Mouse (Mus musculus): ENCODE measurements around the gene Sympk.

Gene Sympk

DNA sequence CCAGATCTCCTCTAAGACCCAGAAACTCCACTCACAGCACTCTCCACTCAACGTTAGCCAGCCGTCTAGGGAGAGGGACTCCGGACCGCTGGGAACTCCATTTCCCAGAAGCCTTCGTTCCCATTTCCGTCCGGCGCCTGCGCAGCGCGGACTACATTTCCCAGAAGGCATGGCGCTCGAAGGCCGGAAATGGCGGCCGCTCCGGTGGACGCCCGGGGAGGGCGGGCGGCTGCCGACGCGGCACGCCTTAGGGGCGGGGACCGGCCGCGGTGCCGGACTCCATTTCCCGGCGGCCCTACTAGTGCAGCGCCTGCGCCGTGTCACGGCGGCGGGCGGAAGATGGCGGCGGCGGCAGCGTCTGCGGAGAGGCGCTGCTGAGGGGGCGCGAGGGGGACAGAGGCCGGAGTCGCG lies at the start of gene Sympk:
Sympk (plus strand) TSS at position 282 of the 411 bp plus-strand sequence.
- peak; percentile 94 to 96 for DNase-seq

- no peak for DNase-seq
Measured at GRCm38 (mm10) chr7:18978381-18978780, 45.8 kb upstream of the Sympk start.

DNA sequence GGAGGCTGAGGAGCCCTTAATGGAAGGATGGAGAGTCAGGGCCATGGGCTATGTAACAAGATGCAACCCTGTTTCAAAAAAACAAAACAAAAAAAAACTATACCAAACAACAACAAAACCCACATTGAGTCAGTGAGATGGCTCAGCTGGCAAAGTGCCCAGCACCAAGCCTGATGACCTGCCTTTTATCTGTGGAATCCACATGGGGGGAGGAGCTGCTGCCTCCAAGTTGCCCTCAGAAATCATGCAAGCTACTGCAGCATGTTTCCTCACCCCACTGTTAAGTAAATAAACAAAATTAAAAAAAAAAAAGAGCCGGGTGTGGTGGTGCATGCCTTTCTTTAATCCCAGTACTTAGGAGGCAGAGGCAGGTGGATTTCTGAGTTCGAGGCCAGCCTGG lies 37.7 kb upstream of the Sympk start:
- no peak for DNase-seq

GRCm38 (mm10) chr7:18987100-18987499 lies 37.1 kb upstream of the Sympk start, which contains the start of gene Nanos2:
TSS of gene Nanos2 (plus strand) at chr7:18987400.
- DNase-seq: no peak

- no peak for DNase-seq
Measured at GRCm38 (mm10) chr7:18987747-18988146, 36.4 kb upstream of the Sympk start.

DNA sequence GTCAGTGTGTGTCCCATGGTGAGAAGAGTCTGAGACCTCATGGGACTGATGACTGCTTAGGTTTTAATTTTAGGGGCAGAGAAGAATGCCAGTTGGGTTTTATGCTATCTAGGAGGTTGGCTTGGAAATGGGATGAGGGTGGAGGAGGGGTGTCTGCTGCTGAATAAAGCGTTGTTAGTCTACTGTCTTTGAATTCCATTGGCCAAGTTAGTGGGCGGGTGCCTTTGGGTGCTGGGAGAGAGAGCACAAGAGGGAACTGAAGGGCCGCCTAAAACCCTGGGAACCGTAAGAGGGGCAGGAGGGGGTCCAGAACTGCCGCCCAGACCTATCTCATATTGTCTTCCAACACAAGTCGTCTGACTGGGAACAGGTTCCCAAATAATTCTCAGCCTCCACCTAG lies 35.4 kb upstream of the Sympk start:
- no peak for DNase-seq

- DNase-seq: peak; percentile 62 to 77
Measured at GRCm38 (mm10) chr7:18989995-18990394, 34.2 kb upstream of the Sympk start.

DNA sequence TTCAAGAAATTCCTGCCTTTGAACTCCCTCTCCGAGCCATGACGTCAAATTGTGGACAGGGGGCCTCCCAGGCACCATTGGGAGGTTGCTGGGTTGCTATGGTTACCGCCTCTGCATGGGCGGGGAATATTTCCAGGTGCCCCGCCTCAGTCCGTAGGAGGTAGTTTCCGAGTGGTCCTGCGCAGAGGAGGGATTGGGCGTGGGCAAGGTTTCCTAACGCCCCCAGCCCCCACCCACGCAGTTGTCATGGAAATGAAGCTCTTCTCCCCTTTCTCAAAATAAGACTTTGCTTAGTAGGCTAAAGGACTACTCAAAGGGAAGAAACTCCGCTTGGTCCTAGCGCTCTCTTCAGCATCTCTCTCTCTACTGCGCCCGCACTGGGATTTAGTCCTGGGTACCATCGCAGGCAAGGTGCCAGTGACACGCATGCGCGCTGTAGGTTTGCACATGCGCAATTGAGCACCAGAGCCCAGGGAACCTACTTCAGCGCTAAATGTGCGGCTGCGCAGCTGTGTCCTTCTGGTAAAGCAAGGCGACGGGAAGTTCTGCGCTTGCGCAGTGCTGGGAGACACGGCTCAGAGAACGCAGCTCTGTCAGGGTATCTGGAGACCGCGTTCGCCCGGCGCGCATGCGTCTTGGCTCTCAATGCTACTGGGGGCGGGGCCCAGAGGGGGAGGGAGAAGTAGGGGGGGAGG lies 33.4 kb upstream of the Sympk start, which contains the start of gene Mypop:
Mypop (plus strand) TSS at position 645 of the 695 bp plus-strand sequence.
- DNase-seq: peak; percentile 100

- DNase-seq: peak; percentile 67
Measured at GRCm38 (mm10) chr7:18991660-18992293, 32.4 kb upstream of the Sympk start.

- DNase-seq: peak; percentile 64 to 74
Measured at GRCm38 (mm10) chr7:18992294-18992675, 31.9 kb upstream of the Sympk start.

- DNase-seq: no peak
Measured at GRCm38 (mm10) chr7:18993036-18993435, 31.1 kb upstream of the Sympk start.

DNA sequence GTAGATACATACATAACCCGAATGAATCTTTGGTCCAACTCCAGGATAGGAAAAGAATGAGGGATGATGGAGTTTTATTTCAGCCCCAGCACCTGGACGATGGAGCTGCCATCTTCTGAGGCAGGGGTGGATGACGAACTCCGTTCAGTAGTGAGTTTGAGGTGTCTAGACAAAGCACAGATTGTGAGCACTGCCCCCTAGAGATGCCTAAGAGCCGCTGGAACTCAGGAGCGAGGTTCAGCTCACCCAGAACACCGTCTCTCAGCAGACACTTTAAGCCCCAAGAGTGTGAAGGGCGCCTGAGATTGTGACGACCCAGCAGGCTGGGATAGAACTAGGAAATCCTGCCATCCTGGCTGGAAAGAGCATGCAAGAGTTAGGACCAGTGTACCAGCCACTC lies 25.3 kb upstream of the Sympk start:
- DNase-seq: no peak

GRCm38 (mm10) chr7:19000421-19000820 lies 23.8 kb upstream of the Sympk start:
- DNase-seq: no peak

- DNase-seq: no peak
Measured at GRCm38 (mm10) chr7:19001066-19001806, 22.9 kb upstream of the Sympk start.

- no peak for DNase-seq
Measured at GRCm38 (mm10) chr7:19001807-19002085, 22.4 kb upstream of the Sympk start.

GRCm38 (mm10) chr7:19002115-19002514 lies 22.1 kb upstream of the Sympk start:
- no peak for DNase-seq

GRCm38 (mm10) chr7:19002848-19003498 lies 21.2 kb upstream of the Sympk start:
- peak; percentile 76 to 83 for DNase-seq

DNA sequence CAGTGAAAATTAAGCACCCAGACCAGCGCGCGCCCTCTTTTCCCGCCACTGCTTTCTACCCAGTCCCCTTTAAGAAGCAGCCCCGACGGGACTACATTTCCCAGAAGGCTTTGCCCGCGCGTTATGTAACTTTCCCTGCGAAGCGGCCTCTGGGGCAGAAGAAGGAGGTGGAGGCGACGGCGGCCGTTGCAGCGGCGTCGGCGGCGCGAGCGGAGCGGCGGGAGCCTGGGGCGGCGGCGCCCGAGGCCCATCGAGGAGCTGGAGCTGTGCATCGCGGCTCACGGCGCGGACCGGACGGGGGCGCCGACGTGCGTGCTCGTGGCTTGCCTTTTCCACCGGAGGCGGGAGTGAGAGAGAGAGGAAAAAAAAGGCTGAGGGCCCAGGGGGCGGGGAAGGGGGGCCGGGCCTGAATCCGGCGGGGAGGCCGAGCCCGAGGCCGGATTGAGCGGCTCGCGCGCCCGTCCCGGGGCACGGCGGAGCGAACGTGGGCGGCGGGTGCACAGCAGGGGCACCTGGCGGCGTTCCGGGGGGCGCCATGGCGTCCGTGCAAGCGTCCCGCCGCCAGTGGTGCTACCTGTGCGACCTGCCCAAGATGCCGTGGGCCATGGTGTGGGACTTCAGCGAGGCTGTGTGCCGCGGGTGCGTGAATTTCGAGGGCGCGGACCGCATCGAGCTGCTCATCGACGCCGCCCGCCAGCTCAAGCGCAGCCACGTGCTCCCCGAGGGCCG lies 20.1 kb upstream of the Sympk start, which contains the start of gene Irf2bp1:
Irf2bp1 (plus strand) TSS at position 143 of the 729 bp plus-strand sequence.
- DNase-seq: peak; percentile 96

DNA sequence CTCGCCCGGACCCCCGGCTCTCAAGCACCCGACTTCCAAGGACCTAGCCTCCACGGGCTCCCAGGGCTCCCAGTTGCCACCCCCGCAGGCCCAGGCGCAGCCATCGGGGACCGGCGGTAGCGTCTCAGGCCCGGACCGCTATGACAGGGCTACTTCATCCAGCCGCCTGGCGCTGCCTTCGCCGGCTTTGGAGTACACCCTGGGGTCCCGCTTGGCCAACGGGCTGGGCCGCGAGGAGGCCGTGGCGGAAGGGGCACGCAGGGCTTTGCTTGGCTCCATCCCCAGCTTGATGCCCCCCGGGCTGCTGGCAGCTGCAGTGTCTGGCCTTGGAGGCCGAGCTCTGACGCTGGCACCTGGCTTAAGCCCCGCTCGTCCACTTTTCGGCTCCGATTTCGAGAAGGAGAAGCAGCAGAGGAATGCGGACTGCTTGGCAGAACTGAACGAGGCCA lies 19.5 kb upstream of the Sympk start:
- peak; percentile 59 to 65 for DNase-seq

DNA sequence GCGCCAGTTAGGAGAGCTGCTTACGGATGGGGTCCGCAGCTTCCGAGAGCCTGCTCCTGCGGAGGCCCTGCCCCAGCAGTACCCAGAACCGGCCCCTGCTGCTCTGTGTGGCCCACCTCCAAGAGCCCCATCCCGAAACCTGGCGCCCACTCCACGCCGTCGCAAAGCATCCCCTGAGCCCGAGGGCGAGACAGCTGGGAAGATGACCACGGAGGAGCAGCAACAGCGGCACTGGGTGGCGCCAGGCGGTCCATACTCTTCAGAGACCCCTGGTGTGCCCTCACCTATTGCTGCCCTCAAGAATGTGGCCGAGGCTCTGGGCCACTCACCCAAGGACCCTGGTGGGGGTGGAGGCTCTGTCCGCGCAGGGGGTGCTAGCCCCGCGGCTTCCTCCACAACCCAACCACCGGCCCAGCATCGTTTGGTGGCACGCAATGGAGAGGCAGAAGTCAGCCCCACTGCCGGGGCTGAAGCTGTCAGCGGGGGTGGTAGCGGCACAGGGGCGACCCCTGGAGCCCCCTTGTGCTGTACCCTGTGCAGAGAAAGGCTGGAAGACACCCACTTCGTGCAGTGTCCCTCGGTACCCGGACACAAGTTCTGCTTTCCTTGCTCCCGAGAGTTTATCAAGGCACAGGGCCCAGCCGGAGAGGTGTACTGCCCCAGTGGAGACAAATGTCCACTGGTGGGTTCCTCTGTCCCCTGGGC lies 18.6 kb upstream of the Sympk start:
- peak in 1 of 2 experiments; percentile 34 for DNase-seq

DNA sequence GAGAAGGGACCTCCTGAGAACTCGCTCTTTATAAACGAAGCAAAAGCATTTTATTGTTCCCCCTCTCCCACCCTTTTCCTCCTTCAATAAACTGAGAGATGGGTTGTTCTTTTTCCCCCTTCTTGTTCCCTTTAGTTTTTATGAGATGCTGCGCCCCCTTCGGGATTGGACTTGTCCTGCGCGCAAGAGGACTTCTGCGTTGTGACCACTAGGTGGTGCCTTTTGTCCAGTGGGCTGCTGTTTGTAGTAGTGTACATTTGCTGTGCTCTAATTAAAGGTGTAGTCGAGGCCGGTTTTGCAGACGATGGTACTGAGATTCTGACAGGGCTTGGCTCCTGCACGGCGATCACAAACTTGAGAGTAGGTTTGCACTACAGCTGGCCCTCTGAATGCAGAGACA lies 17.7 kb upstream of the Sympk start:
- peak; percentile 83 to 88 for DNase-seq

Data from cerebellum, postnatal 25 days (tissue).